Mouse (Mus musculus): ENCODE data around the gene Bicdl1. TPM values are rescaled to one million over a fixed set of nuclear protein-coding genes. Genes with fewer than 3 reads are reported as not detected.
A peak's percentile ranks its signal among the peaks of the same experiment; 100 is the strongest.

Gene Bicdl1
- polyA plus RNA-seq, 1 experiment from 2014 or later, result 12.3 TPM

GRCm38 (mm10) chr5:115731732-115732175 lies 333 bp upstream of the Bicdl1 start:
- DNase-seq (ENCODE audit: low spot score) (peak; percentile 33), ATAC-seq (replicated peaks; ENCODE audit: low FRiP score, low read depth) (peak; percentile 4; the same call in 1 of the 2 replicates)
- Histone ChIP-seq H3K9ac (ENCODE audit: low read depth, low read length) (peak overlapping the region; percentile 37; the same call in 1 of the 2 replicates), H3K9me3 (replicated peaks; ENCODE audit: low read length) (no peaks in the 10 kb centered on the region), H3K4me1 (replicated peaks; ENCODE audit: insufficient read depth, low read length) (peaks cover 12% of the 10 kb centered on the region; the same call in 1 of the 2 replicates), H3K27ac (peak overlapping the region; percentile 70), H3K4me3 (replicated peaks; ENCODE audit: low read depth, low read length) (peak overlapping the region; percentile 50), H3K4me2 (ENCODE audit: low read length) (peak overlapping the region; percentile 99), H3K27me3 (ENCODE audit: insufficient read depth, low read length) (peaks cover 16% of the 10 kb centered on the region; the same call in 1 of the 2 replicates), H3K36me3 (ENCODE audit: insufficient read depth, low read length) (no peaks in the 10 kb centered on the region)
- WGBS, result under 1% methylated on average over 33 of the region's 72 CpGs
- TF ChIP-seq CTCF (IDR thresholded peaks at IDR 0.05; ENCODE audit: low read depth), result no peak

GRCm38 (mm10) chr5:115730314-115730713 lies 1.1 kb downstream of the Bicdl1 start:
- H3K36me3 ChIP-seq (ENCODE audit: insufficient read depth, low read length), result no peaks in the 10 kb centered on the region
- peaks cover 12% of the 10 kb centered on the region; the same call in 1 of the 2 replicates for H3K4me1 ChIP-seq (replicated peaks; ENCODE audit: insufficient read depth, low read length)
- H3K4me2 ChIP-seq (ENCODE audit: low read length), result peak overlapping the region; percentile 99
- H3K9ac ChIP-seq (ENCODE audit: low read depth, low read length), result no peak overlapping the region
- peak overlapping the region; percentile 50; the same call in 1 of the 2 replicates for H3K4me3 ChIP-seq (replicated peaks; ENCODE audit: low read depth, low read length)
- no peaks in the 10 kb centered on the region for H3K9me3 ChIP-seq (replicated peaks; ENCODE audit: low read length)
- no peak for ATAC-seq (replicated peaks; ENCODE audit: low FRiP score, low read depth)
- H3K27me3 ChIP-seq (ENCODE audit: insufficient read depth, low read length), result peaks cover 16% of the 10 kb centered on the region
- DNase-seq (ENCODE audit: low spot score), result no peak
- 53% methylated on average over 5 of the region's 5 CpGs for WGBS
- H3K27ac ChIP-seq, result no peak overlapping the region
- TF ChIP-seq CTCF (IDR thresholded peaks at IDR 0.05; ENCODE audit: low read depth), result no peak

- Histone ChIP-seq H3K9me3 (replicated peaks; ENCODE audit: low read length) (no peaks in the 10 kb centered on the region), H3K9ac (ENCODE audit: low read depth, low read length) (no peak overlapping the region), H3K4me1 (replicated peaks; ENCODE audit: insufficient read depth, low read length) (peaks cover 6% of the 10 kb centered on the region; the same call in 1 of the 2 replicates), H3K4me3 (replicated peaks; ENCODE audit: low read depth, low read length) (no peak overlapping the region), H3K27ac (no peak overlapping the region), H3K4me2 (ENCODE audit: low read length) (no peak overlapping the region), H3K36me3 (ENCODE audit: insufficient read depth, low read length) (no peaks in the 10 kb centered on the region), H3K27me3 (ENCODE audit: insufficient read depth, low read length) (peaks cover 16% of the 10 kb centered on the region)
- DNase-seq (ENCODE audit: low spot score) (no peak), ATAC-seq (replicated peaks; ENCODE audit: low FRiP score, low read depth) (no peak)
- 86% methylated on average over 8 of the region's 8 CpGs for WGBS
- no peak for TF ChIP-seq CTCF (IDR thresholded peaks at IDR 0.05; ENCODE audit: low read depth)
Measured at GRCm38 (mm10) chr5:115726581-115726980, 4.8 kb downstream of the Bicdl1 start.

- Histone ChIP-seq H3K4me2 (ENCODE audit: low read length) (no peak overlapping the region), H3K4me3 (replicated peaks; ENCODE audit: low read depth, low read length) (no peak overlapping the region), H3K27me3 (ENCODE audit: insufficient read depth, low read length) (peaks cover 15% of the 10 kb centered on the region), H3K4me1 (replicated peaks; ENCODE audit: insufficient read depth, low read length) (peaks cover 4% of the 10 kb centered on the region; the same call in 1 of the 2 replicates), H3K27ac (no peak overlapping the region), H3K9ac (ENCODE audit: low read depth, low read length) (no peak overlapping the region), H3K9me3 (replicated peaks; ENCODE audit: low read length) (no peaks in the 10 kb centered on the region), H3K36me3 (ENCODE audit: insufficient read depth, low read length) (no peaks in the 10 kb centered on the region)
- no peak for ATAC-seq (replicated peaks; ENCODE audit: low FRiP score, low read depth)
- no peak for DNase-seq (ENCODE audit: low spot score)
- TF ChIP-seq CTCF (IDR thresholded peaks at IDR 0.05; ENCODE audit: low read depth), result peak; percentile 15; the same call in 1 of the 2 replicates
- 75% methylated on average over 16 of the region's 16 CpGs for WGBS
Measured at GRCm38 (mm10) chr5:115726019-115726418, 5.4 kb downstream of the Bicdl1 start.

- Histone ChIP-seq H3K27me3 (ENCODE audit: insufficient read depth, low read length) (peaks cover 3% of the 10 kb centered on the region; the same call in 1 of the 2 replicates), H3K9me3 (replicated peaks; ENCODE audit: low read length) (no peaks in the 10 kb centered on the region), H3K36me3 (ENCODE audit: insufficient read depth, low read length) (no peaks in the 10 kb centered on the region), H3K9ac (ENCODE audit: low read depth, low read length) (no peak overlapping the region), H3K4me1 (replicated peaks; ENCODE audit: insufficient read depth, low read length) (no peaks in the 10 kb centered on the region), H3K4me2 (ENCODE audit: low read length) (no peak overlapping the region), H3K4me3 (replicated peaks; ENCODE audit: low read depth, low read length) (no peak overlapping the region), H3K27ac (no peak overlapping the region)
- TF ChIP-seq CTCF (IDR thresholded peaks at IDR 0.05; ENCODE audit: low read depth), result no peak
- WGBS, result 85% methylated on average over 10 of the region's 10 CpGs
- DNase-seq (ENCODE audit: low spot score), result no peak
- no peak for ATAC-seq (replicated peaks; ENCODE audit: low FRiP score, low read depth)
Measured at GRCm38 (mm10) chr5:115724422-115724821, 7.0 kb downstream of the Bicdl1 start.

GRCm38 (mm10) chr5:115722188-115722959 lies 9.0 kb downstream of the Bicdl1 start:
- DNase-seq (ENCODE audit: low spot score), result no peak
- Histone ChIP-seq H3K27me3 (ENCODE audit: insufficient read depth, low read length) (no peaks in the 10 kb centered on the region; the same call in 1 of the 2 replicates), H3K4me1 (replicated peaks; ENCODE audit: insufficient read depth, low read length) (no peaks in the 10 kb centered on the region), H3K4me2 (ENCODE audit: low read length) (no peak overlapping the region), H3K9me3 (replicated peaks; ENCODE audit: low read length) (no peaks in the 10 kb centered on the region), H3K27ac (no peak overlapping the region), H3K4me3 (replicated peaks; ENCODE audit: low read depth, low read length) (no peak overlapping the region), H3K36me3 (ENCODE audit: insufficient read depth, low read length) (no peaks in the 10 kb centered on the region), H3K9ac (ENCODE audit: low read depth, low read length) (no peak overlapping the region)
- no peak for TF ChIP-seq CTCF (IDR thresholded peaks at IDR 0.05; ENCODE audit: low read depth)
- WGBS, result 80% methylated on average over 21 of the region's 21 CpGs
- ATAC-seq (replicated peaks; ENCODE audit: low FRiP score, low read depth), result no peak

Data from kidney, postnatal 0 days (tissue).